Mouse (Mus musculus): Measurements from ENCODE around the gene Pias1.

- TF ChIP-seq CTCF (conservative IDR thresholded peaks at IDR 0.05; ENCODE audit: insufficient read depth, insufficient read length, low read depth, low read length) (no peak), POLR2A (IDR thresholded peaks at IDR 0.05; ENCODE audit: low read depth, low read length) (no peak)
Observed at GRCm38 (mm10) chr9:62877825-62878224, 109.9 kb downstream of the Pias1 start.
